Mouse (Mus musculus): ENCODE measurements around the gene Icos. TPM values are rescaled to one million over a fixed set of nuclear protein-coding genes. Genes with fewer than 3 reads are reported as not detected.

The Icos gene
- polyA plus RNA-seq, 1 experiment from 2014 or later, result 0.25 TPM

Other genes starting within 250 kb of the Icos start
- not detected in 2 replicates for gene Ctla4, start 90.9 kb upstream of the Icos start, polyA plus RNA-seq (2016; fragmentation: Nextera tagmentation; extraction: Ambion mirVana)

Data from midbrain, embryonic 10.5 days (tissue).